Mouse (Mus musculus): ENCODE data around the gene Ubac2.
"Not testable (repeated sequence)": the region's sequence is repeated elsewhere in the genome, so short reads cannot be mapped to it uniquely, and the experiment has no call there.

The Ubac2 gene

DNA sequence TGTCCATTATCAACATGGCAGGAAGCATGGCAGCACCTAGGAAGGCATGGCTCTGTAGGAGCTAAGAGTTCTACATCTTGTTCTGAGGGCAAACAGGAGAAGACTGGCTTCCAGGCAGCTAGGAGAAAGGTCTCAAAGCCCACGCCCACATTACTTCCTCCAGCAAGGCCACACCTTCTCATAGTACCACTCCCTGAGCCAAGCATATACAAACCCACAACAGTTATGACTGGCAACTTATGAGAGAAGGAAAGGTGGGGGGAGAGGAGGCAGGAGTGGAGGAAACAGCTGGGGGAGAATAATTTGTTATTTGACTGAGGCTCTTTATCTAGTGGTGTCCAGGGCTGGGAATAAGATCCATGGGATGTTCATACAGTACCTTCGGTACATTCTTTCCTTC, 157.4 kb downstream of the Ubac2 start:
- in situ Hi-C loops (cut with MboI, MseI): no loop called here

DNA sequence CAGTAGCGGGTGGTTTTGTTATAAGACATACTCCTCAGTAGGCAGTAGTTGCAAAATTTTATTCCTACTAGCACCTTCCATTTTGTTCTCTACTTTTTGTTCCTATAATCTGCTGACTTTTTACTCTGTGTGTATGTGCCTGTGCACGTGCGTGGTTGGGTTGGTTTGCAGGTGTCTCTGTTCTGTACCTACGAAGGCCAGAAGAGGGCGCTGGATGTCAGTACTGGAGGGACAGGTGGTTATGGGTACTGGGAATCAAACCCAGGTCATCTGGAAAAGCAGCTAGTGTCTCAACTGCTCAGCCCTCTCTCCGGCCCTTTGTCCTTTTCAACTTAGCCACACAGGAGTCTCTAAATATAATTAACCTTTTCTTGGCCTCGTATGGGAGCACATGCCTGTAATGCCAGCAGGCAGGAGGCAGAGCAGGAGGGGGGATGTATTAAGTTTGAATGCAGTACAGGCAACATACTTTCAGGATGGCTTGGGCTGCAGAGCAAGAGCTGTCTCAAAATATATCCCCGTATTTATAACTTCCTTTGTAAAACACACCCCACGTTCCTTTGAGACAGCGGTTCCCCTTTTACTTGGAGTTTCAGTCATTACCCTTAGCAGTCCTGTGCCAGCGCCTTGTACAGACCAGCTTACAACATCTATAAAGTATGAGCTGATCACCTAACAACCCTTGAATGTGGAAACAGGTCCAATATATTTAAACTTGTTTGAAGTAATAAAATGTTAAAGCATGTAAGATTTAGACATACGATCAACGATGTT, 160.6 kb downstream of the Ubac2 start:
- in situ Hi-C loops (cut with MboI, MseI): no loop called here

GRCm38 (mm10) chr14:122041413-122041825, 163.0 kb downstream of the Ubac2 start:
- in situ Hi-C loops (cut with MboI, MseI): no loop called here

- in situ Hi-C loops (cut with MboI, MseI): no loop called here
Measured at GRCm38 (mm10) chr14:122042142-122042694, 163.8 kb downstream of the Ubac2 start.

DNA sequence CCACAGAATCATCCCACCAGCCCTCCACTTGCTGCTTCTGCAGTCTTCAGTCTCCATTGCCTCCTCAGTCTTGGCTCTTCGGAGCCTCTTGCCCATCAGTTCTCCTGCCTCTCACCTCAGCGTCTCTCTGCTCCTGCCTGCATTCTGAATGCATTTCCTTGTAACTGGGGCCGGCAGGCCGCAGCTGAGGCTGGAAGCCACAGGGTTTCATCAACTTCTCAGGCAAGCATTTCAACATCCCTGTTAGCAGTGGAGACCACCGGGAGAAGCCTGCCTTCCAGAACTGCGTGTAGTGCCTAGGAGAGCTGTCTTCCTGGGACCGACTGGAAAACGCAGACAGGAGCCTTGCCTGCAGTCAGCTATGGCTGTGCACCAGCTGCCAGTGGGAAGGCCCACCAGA, 169.4 kb downstream of the Ubac2 start:
- in situ Hi-C loops (cut with MboI, MseI): no loop called here

- in situ Hi-C loops (cut with MboI, MseI): no loop called here
Measured at GRCm38 (mm10) chr14:122048816-122049215, 170.4 kb downstream of the Ubac2 start.

GRCm38 (mm10) chr14:122052896-122053635, 174.6 kb downstream of the Ubac2 start:
- in situ Hi-C loops (cut with MboI, MseI): loop anchor here (10.0 kb wide), 1 partner anchor 98 kb away; no protein-coding TSS in a partner anchor

DNA sequence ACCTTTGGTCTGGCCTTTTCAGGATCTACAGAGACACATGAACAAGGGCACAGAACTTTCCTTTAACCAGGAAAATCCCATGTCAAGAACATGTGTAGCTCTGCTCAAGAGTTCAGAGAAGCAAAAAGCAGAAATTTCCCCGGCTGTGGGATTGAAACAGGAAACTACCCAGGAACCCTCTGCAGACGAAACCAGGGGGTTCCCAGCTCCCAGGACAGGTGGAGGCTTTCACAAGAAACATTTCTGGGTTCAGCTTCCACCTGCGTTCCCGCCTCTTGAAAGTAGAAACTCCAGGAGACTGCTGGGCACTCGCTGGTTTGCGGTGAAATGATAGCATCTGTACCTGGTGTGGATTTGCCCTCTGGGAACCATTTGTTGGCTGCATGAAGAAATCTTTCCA, 178.5 kb downstream of the Ubac2 start:
- in situ Hi-C loops (cut with MboI, MseI): loop anchor here (10.0 kb wide), 1 partner anchor 102 kb away; no protein-coding TSS in a partner anchor

DNA sequence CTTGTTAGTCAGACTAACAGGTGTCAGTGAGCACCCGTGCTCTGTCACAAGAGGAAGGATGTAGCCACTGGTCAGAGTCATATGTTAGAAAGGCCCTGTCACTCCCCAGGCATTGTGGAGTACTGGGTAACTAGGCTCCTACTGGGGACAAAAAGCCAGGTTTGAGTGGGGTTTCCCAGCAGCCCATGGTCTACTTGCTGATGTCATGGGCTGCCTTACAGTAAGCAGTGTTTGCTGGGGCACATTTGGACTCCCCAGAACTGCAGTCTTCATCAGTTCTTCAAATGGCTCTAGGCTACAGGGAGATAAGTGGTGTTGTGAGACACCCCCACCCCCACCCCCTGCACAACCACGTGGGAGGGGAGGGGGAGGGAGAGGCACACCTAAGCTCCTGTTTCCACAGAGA, 179.5 kb downstream of the Ubac2 start:
- in situ Hi-C loops (cut with MboI, MseI): loop anchor here (10.0 kb wide), 1 partner anchor 103 kb away; no protein-coding TSS in a partner anchor

DNA sequence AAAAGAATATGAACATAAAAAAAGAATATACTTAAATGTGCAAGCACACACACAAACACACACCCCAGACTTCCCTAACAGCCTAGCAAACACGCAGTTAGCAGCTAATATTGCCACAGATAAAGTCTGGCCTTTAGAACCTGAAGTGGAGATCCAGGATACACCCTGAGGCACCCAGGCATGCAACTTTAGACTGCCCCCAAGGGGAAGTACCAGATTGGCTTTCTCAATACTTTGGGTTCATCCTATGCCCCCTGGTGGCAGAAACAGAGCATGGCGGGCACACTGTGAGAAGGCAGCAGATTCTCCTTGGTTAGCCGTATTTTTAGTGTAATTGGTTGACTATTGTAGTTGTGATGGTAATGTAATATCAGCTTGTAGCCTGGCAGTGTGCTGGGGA, 182.2 kb downstream of the Ubac2 start:
- in situ Hi-C loops (cut with MboI, MseI): loop anchor here (5.0 kb wide), 2 partner anchors 47 to 128 kb away; partner anchors contain the start of gene Tm9sf2

DNA sequence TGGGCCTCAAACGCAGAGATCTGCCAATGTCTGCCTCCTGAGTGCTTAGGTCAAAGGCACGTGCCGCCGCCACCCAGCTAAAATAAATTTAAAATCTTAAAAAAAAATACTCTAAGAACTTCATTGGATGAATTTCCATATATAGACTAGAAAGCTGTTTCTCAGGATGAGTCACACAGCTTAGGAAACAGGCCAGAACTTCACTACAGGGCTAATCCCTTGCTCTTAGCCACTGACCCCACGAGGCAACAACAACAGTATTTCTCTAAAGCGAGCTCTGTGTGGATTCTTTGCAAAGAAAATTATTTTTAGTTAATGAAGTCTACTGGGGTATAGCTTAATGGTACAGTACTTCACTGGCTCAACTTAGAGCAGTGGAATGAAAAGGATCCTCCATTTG, 183.0 kb downstream of the Ubac2 start:
- in situ Hi-C loops (cut with MboI, MseI): loop anchor here (5.0 kb wide), 2 partner anchors 46 to 129 kb away; partner anchors contain the start of gene Tm9sf2

DNA sequence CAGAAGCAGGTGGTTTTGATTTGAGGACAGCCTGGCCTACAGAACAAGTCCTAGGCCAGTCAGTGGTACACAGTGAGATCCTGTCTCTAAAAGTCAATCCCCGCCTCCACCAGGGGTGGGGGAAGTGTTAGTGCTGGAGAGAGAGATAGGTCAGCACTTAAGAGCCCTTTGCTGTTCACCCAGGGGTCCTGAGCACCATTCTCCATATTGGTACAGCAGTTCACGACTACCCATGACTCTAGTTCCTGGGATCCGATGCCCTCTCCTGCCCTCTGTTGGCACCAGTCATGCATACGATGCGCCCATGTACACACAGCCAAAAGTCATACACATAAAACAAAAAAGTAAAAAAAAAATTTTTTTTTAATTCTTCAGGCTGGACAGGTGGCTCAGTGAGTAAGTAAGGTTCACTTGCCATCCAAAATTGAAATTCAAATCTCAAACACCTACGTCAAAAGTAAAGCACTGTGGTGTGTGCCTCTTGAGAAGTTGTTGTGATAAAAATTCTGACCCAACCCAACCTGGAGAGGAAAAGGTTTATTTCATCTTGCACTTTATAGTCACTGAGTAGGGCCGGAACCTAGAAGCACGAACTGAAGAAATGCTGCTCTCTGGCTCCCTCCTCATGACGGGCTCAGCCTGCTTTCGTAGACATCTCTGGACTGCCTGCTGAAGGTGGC, 184.1 kb downstream of the Ubac2 start:
- in situ Hi-C loops (cut with MboI, MseI): loop anchor here (5.0 kb wide), 2 partner anchors 45 to 130 kb away; partner anchors contain the start of gene Tm9sf2

- in situ Hi-C loops (cut with MboI, MseI): loop anchor here (5.0 kb wide), 2 partner anchors 44 to 131 kb away; partner anchors contain the start of gene Tm9sf2
Measured at GRCm38 (mm10) chr14:122063599-122063998, 185.2 kb downstream of the Ubac2 start.

DNA sequence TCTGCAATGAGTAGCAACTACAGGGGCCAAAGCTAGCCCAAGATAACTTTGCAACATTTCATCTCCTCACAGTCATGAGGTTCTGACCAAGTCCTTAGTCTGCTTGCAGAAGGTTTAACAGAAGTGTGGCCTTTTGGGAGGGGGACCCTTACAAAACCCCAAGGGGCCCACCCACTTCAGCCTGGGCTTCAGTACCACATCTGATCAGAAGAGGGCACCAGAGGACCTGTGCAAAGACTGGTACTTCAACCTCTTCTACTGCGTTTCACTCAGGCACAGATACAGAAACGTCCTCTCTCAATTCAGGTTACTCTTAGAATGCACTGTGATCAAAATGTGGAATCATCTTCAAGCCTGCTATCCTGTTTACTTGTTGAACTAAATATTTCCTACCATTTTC, 186.1 kb downstream of the Ubac2 start:
- in situ Hi-C loops (cut with MboI, MseI): loop anchor here (5.0 kb wide), 2 partner anchors 43 to 132 kb away; partner anchors contain the start of gene Tm9sf2

- in situ Hi-C loops (cut with MboI, MseI): no loop called here
Measured at GRCm38 (mm10) chr14:122066243-122066642, 187.8 kb downstream of the Ubac2 start.

- in situ Hi-C loops (cut with MboI, MseI): not testable (repeated sequence)
Measured at GRCm38 (mm10) chr14:122068036-122068435, 189.6 kb downstream of the Ubac2 start.

DNA sequence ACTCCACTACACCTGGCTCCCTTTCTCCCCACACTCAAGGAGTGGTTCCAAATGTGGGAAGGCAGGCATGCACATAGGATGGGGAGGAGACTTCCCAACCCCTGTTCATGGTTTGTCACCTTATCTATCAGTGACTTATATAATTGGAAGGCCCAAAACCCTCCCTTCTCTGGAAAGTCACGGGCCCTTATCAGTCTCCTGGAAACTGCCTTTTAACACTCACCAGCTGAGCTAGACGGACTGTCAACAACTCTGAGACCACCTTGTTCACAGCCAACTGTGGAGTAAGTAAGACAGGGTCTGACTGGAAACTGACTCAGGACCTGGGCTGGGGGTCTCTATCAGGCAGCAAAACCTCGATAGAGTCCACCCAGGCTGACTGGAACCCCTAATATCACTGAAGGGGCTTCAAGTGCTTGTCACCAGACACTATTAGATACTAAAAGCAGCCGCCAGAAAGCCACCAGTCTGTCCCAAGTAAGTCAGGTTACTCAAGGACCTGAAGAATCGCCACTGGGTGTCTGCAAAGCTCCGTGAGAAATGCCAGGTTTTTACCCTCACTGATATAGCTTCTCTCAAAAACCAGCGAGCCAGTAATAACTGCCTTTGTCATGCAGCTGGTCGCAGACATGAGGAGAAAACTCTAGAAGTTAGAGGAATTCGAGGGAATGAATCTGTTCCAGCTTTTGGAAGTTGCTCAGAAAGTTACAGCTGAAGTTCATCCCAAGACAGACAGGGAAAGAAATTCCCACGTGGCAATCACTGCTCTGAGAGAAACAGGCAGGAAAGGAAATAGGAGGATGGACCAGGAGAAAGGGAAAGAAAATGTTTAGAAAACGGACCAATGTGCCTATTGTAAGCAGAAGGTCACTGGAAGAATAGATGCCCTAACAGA, 190.6 kb downstream of the Ubac2 start:
- in situ Hi-C loops (cut with MboI, MseI): no loop called here

- in situ Hi-C loops (cut with MboI, MseI): no loop called here
Measured at GRCm38 (mm10) chr14:122069948-122070347, 191.5 kb downstream of the Ubac2 start.
